Mouse (Mus musculus) frontal cortex, adult 2 months (tissue): ENCODE results near the gene Arrdc5. TPM values are rescaled to one million over a fixed set of nuclear protein-coding genes. Genes with fewer than 3 reads are reported as not detected.

Experiments
- DNase-seq, 2 experiments: peaks; one replicate each; pipeline ENCODE4 v3.0.0; 2022; ENCODE audit warnings: low spot score in 1 of 2; ENCODE audit errors: extremely low spot score in 1 of 2
- polyA plus RNA-seq: library from polyadenylated mRNA; depleted of rRNA; stranded (reverse); fragments of >200 nt; gene quantifications from 2 replicates; pipeline ENCODE4 v1.2.3, GENCODE M21; 2012; rRNA removed

Gene Arrdc5
- polyA plus RNA-seq = not detected in 2 replicates

DNA sequence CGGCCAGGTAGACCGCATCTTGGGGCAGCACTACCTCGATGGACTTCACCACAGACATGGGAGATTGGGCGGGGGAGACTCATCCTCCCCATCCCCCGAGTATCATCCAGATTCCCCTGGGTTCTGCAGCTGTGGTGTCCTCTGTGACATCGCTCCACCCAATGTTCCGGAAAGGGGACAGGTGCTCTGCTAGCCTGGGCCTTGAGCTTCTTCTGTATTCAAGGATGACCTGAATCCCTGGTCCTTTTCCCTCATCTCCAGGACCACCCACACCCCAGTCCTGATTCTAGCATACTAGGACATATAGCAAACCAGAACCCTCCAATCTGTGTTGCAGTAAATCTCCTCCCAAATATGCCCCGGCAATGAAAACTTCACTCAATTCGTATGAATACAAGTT, at the start of gene Arrdc5:
Gene Arrdc5, minus strand, starts transcription at position 101 of the 400 bp plus-strand sequence.
- no peak for DNase-seq

- DNase-seq = no peak
These were observed 48.5 kb upstream of the Arrdc5 start for GRCm38 (mm10) chr17:56348586-56348985.

DNA sequence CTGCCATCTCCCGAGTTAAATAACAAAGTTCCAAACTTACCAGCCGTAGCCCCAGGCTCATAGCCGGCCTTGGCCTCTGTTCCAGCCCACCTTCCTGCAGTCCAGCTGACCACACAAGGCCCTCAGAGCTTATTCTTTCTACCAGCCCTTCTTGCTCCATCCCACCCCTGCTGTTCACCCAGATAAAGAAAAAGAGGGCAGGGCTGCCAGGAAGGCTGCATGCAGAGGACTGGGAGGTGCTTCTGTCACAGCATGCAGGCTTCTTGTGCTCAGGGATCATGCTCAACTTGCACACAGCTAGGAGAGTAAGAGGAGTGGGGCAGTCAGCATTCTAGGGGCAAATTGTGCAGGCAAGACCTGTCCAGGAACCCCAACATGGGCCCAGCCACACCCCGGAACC, 48.0 kb upstream of the Arrdc5 start:
- no peak for DNase-seq

- no peak for DNase-seq
These were observed 45.3 kb upstream of the Arrdc5 start for GRCm38 (mm10) chr17:56345364-56345763.

GRCm38 (mm10) chr17:56343466-56343865, 43.4 kb upstream of the Arrdc5 start:
- DNase-seq = no peak

- no peak for DNase-seq
These were observed 40.6 kb upstream of the Arrdc5 start for GRCm38 (mm10) chr17:56340717-56341116.

GRCm38 (mm10) chr17:56338909-56339308, 38.8 kb upstream of the Arrdc5 start:
- no peak for DNase-seq

DNA sequence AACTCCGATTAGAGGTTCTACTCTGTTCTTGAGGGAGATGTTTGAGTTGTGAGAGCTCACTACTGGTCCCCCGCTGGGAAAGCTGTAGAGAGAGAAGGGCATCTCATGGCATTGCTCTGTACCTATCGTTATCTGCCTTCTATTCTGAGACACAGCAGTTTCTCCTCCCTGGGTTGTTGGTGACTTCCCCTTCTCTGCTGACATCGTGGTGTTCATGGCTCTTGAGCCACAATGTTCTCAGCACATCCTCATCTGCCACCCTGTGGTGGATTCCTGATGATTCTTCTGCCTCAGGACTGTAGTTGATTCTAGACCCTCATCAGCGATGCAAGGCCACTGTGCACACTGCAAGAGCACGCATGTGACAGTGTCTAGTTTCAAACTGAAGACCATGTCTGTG, 37.7 kb upstream of the Arrdc5 start:
- no peak for DNase-seq

DNA sequence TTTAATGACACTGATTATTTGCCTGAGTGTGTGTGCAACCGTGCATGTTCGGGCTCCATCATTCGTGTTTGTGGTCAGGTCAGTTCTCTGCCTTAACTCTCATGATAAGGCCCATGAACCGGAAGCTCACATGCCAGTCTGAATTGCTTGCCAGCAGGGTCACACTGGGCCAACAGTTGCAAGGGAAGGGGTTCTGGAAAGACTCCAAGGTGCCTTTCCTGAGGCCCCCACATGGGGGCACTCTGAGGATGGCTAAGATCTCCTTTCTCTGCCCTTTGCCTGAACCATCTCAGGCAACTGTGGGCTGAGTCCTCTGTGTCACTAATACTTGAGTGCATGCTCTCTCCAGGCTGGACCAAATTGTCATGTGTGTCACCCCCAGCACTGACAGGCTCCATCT, 37.1 kb upstream of the Arrdc5 start:
- DNase-seq = peak in 1 of 2 experiments; percentile 71

DNA sequence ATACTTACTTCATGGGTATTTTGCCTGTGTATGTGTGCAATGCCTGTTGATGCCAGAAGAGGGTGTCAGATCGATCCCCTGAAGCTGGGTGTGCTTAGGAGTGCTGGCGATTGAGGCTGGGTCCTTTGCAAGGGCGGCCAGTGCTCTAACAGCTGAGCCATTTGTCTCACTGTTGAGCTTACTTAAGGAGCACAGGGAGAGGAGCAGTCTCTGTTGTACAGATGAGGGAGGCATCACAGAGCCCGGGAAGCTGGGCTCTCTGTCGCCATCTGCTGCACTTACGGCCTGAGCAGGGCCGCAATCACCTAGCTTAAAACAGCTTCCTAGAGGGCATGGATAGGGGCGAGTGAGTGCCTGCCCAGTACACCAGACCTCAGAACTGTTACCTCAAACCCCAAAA, 32.9 kb upstream of the Arrdc5 start:
- no peak for DNase-seq

DNA sequence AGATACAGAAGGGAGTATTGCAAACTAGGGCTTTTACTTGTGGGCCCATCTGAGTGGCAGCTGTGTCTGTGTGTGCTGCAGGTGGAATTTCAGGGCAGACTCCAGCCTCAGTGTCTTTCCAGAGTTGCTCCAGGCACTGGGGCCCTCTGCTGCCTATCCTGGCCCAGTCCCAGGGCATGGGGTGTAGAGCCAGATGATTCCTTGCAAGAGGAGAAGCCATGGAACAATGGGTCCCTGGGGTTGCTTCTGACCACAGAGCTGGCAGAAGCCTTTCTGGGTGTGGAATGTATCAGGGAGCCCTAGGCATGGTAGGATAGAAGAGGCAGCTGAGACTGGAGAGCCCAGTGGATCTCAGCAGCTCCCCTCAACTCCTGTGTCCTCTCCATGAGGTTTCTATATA, 31.2 kb upstream of the Arrdc5 start:
- DNase-seq = no peak

DNA sequence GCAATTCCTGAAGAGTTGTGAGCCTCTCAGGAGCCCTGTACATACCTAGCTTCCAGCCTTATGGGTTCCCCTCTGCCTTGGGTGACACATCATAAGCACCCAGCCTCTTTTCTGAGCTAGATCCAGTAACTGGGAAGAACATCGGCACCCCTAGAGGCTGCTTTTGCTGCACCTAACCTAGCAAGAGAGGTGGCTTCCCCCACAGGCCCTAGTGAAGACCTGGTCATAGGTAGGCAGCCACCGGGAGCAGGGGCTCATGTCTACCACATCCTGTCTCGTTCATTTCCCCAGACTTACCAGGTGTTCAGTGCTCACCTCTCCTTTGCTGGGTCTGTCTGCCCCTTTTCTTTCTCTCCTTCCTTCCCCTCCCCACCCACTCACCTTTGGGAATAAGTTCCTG, 30.3 kb upstream of the Arrdc5 start:
- no peak for DNase-seq

DNA sequence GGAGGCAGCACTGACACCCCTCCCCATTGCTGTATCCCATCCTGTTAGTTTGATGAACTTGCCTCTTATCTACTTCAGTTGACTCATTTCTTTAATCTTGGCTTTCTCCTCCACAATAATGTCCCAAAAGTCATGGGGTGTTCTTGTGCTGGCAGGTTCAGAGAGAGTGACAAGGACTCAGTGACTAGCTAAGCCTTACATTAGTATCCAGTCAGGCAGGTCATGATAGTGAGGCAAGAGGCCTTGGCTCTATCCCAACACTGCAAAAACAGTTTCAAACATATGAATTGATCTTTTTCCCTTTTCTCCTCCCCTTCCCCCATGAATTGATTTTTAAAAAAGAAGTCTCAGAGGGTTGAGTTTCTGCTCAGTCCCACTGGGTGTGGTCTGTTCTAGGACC, 29.2 kb upstream of the Arrdc5 start:
- no peak for DNase-seq

DNA sequence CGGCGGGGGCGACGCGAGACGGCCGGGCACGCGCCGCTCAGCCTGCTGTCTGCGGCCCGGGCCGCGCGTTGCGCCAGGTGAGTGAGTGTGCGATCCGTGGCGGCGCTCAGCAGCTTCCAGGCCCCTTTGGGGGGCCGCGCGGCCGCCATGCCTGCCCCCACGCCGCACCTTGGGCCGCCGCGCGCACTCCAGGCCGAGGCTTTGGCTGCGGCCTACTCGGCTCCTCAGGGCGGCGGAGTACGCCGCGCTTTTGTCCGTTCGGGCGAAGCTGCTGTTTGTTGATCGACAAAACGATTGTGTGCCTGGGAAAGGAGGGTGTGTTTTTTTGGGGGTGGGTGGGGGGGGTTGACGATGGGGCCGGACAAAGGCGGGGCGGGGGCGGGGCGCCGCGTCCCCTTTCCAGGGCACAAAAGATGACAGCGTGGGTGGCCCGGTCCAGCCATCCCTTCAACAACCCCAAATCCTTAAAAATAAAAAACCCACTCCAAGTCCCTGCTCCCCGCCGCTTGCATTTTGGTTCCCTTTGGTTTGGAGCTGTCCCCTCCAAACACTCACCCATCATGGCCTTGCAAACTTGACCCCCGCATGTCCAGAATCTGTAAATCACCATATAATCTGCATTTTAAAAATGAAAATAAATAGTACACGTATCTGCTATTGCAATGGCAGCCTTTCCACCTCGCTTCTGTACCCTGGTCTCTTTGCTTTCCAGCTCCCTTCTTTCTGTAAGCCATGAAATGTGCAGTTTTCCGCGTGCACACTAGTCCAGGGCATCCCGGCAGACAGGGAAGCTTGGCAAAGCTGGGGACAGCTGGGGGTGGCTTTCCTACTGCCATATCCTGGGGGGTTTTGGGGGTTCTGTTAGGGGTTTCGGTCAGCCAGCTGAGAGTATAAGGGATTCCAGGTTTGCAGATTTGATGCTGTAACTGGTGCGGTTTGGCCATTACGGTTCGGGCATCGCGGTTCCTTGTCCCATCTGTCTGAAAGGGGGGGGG, 26.4 kb upstream of the Arrdc5 start:
- peak in 1 of 2 experiments; percentile 31 for DNase-seq

GRCm38 (mm10) chr17:56325450-56326152, 25.5 kb upstream of the Arrdc5 start, which contains the start of gene Kdm4b:
TSS of gene Kdm4b (plus strand) at chr17:56326062.
- peak; percentile 99 to 100 for DNase-seq

GRCm38 (mm10) chr17:56324419-56324818, 24.3 kb upstream of the Arrdc5 start:
- DNase-seq = no peak

- no peak for DNase-seq
These were observed 9.3 kb upstream of the Arrdc5 start for GRCm38 (mm10) chr17:56309191-56309945.

DNA sequence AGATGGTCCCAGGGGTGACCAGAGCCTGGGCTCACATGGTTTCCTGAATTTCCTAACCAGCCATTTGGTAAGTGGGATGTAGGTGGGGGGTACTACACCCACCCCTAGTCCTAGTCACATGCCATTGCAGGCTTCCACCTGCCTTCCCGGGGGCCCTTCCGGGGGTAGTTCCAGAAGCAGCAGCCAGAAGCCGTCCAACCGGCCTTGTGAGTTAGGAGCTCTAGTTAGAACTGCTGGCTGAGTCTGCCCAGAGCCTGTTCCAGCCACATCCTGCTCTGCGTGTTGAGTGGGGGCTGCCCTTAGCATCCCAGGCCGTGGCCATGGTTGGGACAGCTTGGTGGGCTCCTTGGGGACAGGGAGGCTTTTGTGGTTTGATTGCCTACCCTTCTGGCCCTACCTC, 8.0 kb upstream of the Arrdc5 start:
- DNase-seq = no peak

- DNase-seq = no peak
These were observed 5.7 kb upstream of the Arrdc5 start for GRCm38 (mm10) chr17:56305826-56306225.

DNA sequence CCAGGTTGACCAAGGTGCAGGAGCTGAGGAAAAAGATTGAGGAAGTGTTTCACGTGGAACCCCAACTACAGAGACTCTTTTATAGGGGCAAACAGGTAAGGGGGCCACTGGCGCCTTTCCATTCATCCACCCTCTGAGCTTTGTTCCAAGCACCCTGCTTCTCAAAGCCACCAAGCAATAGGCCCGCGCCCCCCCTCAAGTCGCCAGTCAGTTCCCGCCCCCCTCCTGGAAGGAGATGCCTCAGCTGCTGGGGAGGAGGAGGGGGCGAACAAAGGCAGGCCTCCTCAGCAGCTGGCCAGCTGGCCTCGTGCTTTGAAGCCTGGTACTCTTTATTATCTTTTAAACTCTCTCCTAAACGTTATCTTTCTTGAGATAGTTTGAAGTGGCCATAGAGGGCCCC, 5.1 kb upstream of the Arrdc5 start:
- no peak for DNase-seq

GRCm38 (mm10) chr17:56304718-56305117, 4.6 kb upstream of the Arrdc5 start:
- DNase-seq = no peak
